Mouse (Mus musculus) left cerebral cortex, adult 18-20 months (tissue): Measurements from ENCODE around the gene Baz2a. TPM values are rescaled to one million over a fixed set of nuclear protein-coding genes. Genes with fewer than 3 reads are reported as not detected.
"Not testable (repeated sequence)": the region's sequence is repeated elsewhere in the genome, so short reads cannot be mapped to it uniquely, and the experiment has no call there.

Source experiments
- DNase-seq, 2 experiments: peaks; one replicate each; pipeline ENCODE4 v3.0.0; 2021 to 2022; ENCODE audit warnings: low spot score in 2 of 2, mixed read lengths in 1 of 2
- long read RNA-seq, 2 experiments: library from polyadenylated mRNA; stranded (forward); transcript quantifications; one replicate each; pipeline ENCODE4 v2.0.0; 2021
- total RNA-seq, 2 experiments: library from RNA; stranded (reverse); gene quantifications; 2 replicates each; pipeline ENCODE4 v1.2.3; 2021

Baz2a gene
- 10 to 100 TPM; 40.3 to 40.4 TPM for total RNA-seq
- long read RNA-seq, experiment 1, partial matches to known transcripts = 9 of 21 reads
- long read RNA-seq, experiment 1, other reads (novel, unspliced or antisense) = 12 of 21 reads
- long read RNA-seq, experiment 2, partial matches to known transcripts = 2 of 9 reads
- long read RNA-seq, experiment 2, other reads (novel, unspliced or antisense) = 7 of 9 reads

- DNase-seq = peak in 1 of 2 experiments; percentile 21
Observed at GRCm38 (mm10) chr10:128091564-128092505, at the start of gene Baz2a. Gene Baz2a, plus strand, starts transcription at chr10:128091577.

- no peak for DNase-seq
Observed at GRCm38 (mm10) chr10:128041636-128042035, 49.7 kb upstream of the Baz2a start.

- no peak for DNase-seq
Observed at GRCm38 (mm10) chr10:128042466-128042865, 48.9 kb upstream of the Baz2a start.

DNA sequence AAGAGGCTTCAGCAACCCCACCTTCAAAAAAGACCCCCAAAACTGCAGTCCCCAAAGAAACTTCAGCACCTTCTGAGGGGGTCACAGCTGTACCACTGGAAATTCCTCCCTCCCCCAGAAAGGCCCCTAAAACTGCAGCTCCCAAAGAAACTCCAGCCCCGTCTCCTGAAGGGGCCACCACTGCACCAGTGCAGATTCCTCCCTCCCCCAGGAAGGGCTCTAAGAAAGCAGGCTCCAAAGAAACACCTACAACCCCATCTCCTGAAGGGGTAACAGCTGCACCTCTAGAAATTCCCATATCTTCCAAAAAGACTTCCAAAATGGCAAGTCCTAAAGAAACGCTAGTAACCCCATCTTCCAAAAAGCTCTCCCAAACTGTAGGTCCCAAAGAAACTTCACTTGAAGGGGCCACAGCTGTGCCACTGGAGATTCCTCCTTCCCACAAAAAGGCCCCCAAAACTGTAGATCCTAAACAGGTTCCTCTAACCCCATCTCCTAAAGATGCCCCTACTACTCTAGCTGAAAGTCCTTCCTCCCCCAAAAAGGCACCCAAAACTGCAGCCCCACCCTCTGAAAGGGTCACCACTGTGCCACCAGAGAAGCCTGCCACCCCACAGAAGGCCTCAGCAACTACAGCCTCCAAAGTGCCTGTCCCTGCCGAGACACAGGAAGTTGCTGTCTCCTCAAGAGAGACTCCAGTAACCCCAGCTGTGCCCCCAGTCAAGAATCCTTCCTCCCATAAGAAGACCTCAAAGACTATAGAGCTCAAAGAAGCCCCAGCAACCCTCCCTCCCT is 48.1 kb upstream of the Baz2a start:
- DNase-seq = no peak

GRCm38 (mm10) chr10:128048157-128048556 is 43.2 kb upstream of the Baz2a start:
- no peak for DNase-seq

DNA sequence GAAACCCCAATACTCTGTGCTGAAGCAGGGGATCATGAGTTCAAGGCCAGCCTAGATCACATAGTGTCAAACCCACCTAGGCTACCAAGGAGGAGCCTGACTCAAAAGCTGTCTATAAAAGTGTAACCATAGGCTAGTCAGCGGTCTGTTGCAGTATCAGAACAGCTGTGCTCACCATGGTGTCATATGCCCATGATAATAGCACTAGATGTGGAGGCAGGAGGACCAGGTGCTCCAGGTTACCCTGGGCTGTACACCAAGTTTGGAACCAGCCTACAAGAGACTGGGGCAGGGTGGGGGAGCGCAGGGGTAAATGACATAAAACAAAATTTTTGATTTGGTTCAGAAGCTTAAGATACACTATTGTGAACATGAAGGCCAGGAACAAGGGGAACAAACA is 41.6 kb upstream of the Baz2a start:
- DNase-seq = no peak

DNA sequence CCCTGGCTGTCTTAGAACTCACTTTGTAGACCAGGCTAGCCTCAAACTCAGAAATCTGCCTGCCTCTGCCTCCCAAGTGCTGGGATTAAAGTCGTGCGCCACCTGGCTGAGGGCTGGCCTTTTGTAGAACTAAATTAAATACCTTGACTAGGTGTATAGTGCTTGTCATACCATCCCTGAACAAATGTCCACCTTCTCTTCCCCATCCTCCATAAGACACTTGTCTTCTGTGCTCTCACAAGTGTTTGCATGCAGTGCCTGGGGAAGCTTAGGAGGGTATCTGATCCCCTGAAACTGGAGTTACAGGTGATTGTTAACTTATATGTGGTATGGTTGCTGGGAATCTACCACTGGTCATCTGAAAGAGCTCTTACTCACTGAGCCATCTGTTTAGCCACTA is 41.0 kb upstream of the Baz2a start:
- no peak for DNase-seq

DNA sequence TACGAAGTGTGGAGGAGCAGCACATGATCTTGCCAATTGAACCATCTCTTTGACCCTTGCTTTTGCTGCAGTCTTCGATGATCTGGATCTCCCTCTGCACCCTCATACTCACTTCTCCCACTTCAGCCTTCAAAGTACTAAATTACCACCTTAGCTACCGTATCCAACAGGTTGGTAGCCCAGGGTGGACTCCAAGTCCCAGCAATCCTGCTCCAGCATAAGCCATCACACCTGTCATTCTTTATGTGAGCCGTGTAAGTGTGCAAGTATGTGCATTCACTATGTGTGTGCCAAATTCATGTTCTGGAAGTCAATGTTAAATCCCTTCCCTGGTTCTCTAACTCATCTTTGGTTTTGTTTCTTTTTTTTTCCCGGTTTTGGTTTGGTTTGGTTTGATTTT is 39.8 kb upstream of the Baz2a start:
- no peak for DNase-seq

DNA sequence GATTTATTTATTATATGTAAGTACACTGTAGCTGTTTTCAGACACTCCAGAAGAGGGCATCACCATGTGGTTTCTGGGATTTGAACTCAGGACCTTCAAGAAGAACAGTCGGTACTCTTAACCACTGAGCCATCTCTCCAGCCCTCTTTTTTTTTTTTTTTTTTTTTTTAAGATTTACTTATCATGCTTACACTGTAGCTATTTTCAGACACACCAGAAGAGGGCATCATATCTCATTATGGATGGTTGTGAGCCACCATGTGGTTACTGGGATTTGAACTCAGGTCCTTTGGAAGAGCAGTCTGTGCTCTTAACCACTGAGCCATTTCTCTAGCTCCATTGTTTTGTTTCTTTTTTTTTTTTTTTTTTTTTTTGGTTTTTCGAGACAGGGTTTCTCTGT is 39.2 kb upstream of the Baz2a start:
- DNase-seq = not testable (repeated sequence)

GRCm38 (mm10) chr10:128053001-128053400 is 38.4 kb upstream of the Baz2a start:
- no peak for DNase-seq

DNA sequence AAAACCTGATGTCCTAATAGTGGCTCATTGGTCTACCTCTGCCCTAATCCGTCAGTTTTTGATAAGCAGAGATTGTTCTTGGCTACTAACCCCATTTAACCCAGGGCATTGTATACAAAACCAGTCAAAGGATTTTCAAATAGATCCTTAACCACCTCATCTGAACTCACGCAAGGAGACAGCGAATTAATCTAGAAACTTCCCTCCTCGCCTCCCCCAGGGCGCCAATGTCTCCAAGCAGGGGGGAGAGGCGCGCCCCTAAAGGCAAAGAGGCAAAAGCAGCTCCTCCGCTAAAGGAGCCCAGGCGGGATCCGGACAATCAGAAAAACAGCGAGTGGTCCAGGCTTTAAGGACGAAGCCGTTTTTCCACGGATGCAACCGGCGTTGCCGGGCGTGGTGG is 33.2 kb upstream of the Baz2a start:
- DNase-seq = no peak

DNA sequence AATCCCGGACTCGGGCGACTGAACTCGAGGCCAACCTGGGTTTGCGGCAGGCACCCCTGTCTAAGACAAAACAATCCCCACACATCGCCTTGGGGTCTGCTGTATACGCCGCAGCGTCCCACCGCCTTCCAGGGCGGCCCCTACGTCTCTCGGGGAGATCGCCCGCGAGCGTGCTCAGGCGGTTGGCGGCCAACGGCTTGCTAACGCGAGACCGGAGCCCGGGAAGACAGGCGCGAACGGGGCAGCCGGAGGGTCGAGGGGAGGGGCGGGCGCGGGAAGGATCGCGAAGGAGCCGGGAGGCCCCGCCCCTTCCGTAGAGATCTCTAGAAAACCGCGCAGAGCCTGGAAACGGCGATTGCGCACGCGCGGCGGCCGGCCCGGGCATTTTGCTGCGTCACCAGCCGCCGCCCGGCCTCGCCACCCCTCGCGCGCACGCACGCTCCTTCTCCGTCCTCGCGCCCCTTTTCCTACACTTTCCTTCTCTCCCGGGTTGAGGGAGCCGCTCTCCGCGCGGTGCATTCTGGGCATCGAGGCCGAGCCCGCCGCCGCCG is 32.7 kb upstream of the Baz2a start, which contains the start of gene Ptges3:
Gene Ptges3, plus strand, starts transcription at position 354 of the 551 bp plus-strand sequence.
- DNase-seq = peak; percentile 95 to 98

GRCm38 (mm10) chr10:128059207-128059981 is 32.0 kb upstream of the Baz2a start:
- peak in 1 of 2 experiments; percentile 41 for DNase-seq

GRCm38 (mm10) chr10:128061109-128061508 is 30.3 kb upstream of the Baz2a start:
- DNase-seq = no peak

DNA sequence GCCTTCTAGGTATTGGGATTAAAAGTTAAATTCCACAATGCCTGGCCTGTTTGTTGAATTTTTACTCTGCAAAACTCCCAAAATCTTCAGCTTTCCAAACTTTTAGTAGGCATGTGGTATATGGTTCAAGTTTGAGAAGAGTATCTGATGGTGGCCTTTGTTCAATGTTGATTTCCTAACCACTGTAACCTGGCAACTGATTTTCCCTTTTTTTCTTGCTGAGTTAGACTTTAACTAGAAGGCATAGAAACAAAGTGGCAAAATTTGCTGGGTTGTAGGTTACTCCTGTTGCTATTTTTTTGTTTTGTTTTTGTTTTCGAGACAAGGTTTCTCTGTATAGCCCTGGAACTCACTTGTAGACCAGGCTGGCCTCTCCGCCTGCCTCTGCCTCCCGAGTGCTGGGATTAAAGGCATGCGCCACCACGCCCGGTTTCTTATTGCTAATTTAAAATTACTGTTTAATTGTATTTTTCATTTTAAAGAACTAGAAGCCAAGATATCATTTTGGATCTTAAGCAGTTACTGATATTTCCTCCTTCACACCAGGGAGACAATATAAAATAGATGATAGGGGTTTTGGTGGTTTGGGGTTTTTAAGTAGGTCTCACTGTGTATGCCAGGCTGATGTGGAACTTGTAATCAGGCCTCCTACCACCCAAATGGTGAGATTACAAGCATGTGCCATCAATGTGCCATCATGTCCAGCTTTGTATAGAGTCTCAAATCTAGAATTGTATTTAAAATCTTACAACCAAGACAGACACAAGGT is 29.0 kb upstream of the Baz2a start:
- DNase-seq = no peak

GRCm38 (mm10) chr10:128066072-128066471 is 25.3 kb upstream of the Baz2a start:
- DNase-seq = no peak

- DNase-seq = no peak
Observed at GRCm38 (mm10) chr10:128069201-128069600, 22.2 kb upstream of the Baz2a start.

DNA sequence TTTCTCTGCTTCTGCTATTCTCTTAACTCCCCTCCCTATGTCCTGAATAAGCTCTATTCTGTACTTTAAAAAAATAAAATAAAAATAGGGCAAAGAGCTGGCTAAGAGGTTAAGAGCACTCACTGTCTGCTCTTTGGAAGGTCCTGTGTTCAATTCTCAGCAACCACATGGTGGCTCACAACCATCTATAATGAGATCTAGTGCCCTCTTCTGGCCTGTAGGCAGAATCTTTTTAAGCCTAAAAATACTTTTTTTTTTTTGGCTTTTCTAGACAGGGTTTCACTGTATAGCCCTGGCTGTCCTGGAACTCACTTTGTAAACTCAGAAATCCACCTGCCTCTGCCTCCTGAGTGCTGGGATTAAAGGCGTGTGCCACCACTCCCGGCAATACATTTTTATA is 20.9 kb upstream of the Baz2a start:
- DNase-seq = not testable (repeated sequence)

GRCm38 (mm10) chr10:128078269-128078668 is 13.1 kb upstream of the Baz2a start:
- DNase-seq = not testable (repeated sequence)

DNA sequence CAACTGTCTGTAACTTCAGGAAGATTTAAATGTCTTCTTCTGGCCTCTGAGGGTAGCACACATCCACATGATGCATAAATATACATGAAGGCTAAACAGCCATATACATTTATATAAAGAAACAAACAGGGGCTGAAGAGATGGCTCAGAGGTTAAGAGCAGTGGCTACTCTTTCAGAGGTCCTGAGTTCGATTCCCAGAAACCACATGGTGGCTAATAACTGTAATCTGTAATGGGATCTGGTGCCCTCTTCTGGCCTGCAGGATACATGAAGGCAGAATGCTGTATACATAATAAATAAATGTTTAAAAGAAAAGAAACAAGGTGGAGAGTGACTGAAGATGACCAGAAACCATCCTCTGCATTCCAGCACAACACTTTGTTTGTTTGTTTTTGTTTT is 10.9 kb upstream of the Baz2a start:
- no peak for DNase-seq
